Mouse (Mus musculus): Measurements from ENCODE around the gene Galnt2.

Galnt2 gene

DNA sequence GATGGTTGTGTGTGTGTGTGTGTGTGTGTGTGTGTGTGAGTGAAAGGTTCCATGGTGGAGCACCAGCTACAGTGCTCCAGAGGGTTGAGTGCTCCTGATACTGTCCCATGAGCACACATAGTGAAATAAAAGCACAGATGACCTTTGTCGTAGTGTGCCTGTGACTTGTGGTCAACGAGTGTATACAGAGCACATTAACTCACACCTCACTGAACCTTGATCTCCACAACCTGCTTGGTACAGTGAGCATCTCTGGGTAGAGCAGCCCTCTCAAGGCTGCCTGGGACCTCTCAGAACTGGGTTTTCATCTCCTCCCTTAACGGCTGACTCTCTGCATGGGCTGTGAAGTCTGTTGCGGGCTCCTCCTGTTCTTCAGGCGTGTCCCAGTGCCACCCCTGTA lies 60.5 kb downstream of the Galnt2 start:
- no peak for DNase-seq (ENCODE audit: low spot score in 2 of 2)

DNA sequence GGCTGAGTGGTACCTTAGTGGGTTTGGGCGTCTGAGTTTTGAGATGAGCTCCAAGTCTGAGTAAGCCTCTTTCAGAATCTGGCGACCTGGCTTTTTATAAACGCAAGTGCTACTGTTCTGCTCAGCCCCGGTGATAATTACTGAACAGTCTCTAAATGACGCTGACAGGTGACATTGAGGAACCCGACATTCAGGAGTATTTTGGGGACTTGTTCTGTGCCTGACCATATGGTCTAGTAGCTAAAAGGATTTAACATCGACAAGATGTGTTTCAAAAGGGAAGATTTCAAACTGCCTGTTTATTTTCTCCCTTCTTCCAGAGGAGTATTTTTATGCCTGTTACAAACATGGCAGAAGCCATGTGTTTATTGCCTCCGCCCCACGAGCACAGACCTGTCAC lies 61.8 kb downstream of the Galnt2 start:
- no peak for DNase-seq (ENCODE audit: low spot score in 2 of 2)

- no peak for DNase-seq (ENCODE audit: low spot score in 2 of 2)
These were observed 63.2 kb downstream of the Galnt2 start for GRCm38 (mm10) chr8:124294425-124294824.

DNA sequence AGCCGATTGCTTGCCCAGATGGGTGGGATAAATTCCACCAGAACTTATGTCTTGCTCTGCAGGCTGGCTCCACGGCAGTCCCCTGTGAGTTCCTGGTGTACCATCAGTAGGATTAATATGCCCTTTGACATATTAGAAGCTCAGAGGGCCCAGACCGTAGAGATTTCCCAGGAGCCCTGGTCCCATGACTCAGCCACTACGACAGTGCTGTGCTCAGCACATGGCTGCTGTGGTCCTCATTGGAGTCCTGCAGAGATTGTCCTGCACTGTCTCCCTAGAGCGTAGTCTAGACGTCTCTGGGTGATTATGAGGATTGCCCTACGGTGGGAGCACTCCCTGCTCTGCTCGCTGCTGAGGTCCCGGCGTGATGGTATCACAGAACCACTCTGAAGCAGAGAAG lies 63.7 kb downstream of the Galnt2 start:
- no peak for DNase-seq (ENCODE audit: low spot score in 2 of 2)

GRCm38 (mm10) chr8:124295357-124295756 lies 64.2 kb downstream of the Galnt2 start:
- DNase-seq (ENCODE audit: low spot score in 2 of 2), result no peak

DNA sequence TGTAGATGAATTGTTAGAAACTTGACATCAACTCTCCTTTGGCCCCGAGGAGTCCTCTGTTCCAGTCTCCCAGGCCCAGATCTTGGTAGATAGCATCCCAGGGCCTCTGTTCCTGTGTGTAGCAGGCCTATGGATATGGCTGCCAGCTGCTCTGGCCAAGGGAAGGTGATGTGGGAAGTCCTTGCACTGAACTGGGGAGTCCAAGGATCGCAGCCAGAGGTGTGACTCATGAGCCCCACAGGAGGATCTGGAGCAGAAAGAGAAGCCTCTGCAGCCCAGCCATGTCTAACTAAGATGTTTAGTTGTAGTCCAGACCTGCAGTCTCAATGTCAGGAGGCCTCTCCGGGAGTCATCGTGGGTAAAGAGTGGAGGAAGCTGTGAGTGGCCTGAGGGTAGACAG lies 70.3 kb downstream of the Galnt2 start:
- DNase-seq (ENCODE audit: low spot score in 2 of 2), result no peak

- DNase-seq (ENCODE audit: low spot score in 2 of 2), result no peak
These were observed 70.9 kb downstream of the Galnt2 start for GRCm38 (mm10) chr8:124301935-124302555.

GRCm38 (mm10) chr8:124303211-124303902 lies 72.2 kb downstream of the Galnt2 start:
- DNase-seq (ENCODE audit: low spot score in 2 of 2), result no peak

DNA sequence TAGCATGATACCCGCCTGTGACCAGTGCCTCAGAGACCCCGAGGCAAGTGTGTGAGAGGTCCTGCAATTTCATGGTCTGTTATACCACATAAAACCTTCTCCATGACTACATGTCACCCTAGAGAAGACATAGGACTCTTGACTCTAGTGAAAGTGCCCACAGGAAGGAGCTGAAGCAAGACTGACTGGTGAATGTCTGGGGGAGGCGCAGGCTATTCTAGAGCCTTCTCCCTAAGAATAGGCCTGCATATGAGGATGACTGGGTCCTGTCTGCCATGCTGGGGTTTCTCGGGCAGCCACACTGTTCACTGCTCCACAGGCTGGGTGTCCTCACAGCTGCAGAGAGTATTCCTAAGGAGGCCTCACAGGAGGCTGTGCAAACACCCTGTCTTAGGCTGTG lies 73.0 kb downstream of the Galnt2 start:
- DNase-seq (ENCODE audit: low spot score in 2 of 2), result no peak

DNA sequence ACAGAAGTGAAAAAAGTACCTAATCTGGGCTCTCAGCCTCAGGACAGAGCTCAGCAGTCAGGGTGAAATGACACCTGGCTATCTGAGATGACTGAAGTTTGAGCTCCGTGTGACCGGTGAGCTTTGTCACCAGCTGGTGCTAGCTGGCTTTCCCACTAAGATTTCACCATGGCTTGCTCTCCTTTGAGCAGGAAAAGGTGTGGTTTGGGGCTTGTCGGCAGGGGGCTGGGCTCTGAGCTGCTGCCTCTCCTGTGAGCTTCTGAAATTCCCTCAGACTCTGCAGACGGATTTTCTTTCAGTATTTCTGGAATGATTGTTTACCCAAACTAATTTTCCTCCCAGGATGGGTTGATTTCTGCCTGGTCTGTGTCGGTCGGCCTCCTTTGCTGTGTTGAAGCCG lies 75.4 kb downstream of the Galnt2 start:
- no peak for DNase-seq (ENCODE audit: low spot score in 2 of 2)

DNA sequence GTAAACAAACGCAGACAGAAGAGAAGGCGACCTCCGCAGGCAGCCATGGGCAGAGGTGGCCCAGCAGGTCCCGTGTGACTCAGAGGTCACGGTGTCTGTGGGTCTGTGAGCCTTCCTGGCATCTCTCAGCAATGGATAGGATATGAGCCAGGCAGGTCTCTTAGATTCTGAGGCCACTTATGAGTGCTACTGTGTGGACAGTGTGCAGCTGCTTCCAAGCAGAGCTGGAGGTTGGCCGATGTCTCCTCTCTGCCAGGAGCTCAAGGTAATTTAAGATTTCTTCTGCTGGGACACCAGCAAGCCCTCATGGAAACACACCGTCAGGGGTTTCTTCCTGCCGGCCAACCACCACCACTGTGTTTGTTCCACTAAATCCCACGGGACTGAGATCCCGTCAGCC lies 76.5 kb downstream of the Galnt2 start:
- DNase-seq (ENCODE audit: low spot score in 2 of 2), result no peak

DNA sequence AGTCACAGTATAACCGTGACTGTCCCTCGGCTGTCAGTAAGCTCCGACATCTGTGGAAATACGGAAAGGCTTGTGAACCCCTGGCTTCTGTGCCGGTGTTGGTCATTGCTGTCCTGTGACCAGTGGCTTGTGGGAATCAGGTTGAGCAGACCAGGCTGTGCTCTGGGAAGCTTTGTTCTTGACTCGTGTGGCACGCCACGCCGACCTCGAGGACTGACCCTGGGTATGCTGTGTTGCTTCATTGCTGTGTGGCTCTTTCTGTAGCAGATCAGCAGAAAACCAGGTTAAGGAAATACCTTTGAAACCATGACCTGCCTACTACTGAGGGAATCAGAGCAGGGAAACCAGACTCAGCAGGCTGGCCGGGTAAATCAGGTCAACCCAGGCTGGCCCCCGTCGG lies 79.3 kb downstream of the Galnt2 start:
- no peak for DNase-seq (ENCODE audit: low spot score in 2 of 2)

- no peak for DNase-seq (ENCODE audit: low spot score in 2 of 2)
These were observed 79.9 kb downstream of the Galnt2 start for GRCm38 (mm10) chr8:124311111-124311510.

- no peak for DNase-seq (ENCODE audit: low spot score in 2 of 2)
These were observed 80.5 kb downstream of the Galnt2 start for GRCm38 (mm10) chr8:124311723-124312122.

- DNase-seq (ENCODE audit: low spot score in 2 of 2), result no peak
These were observed 81.0 kb downstream of the Galnt2 start for GRCm38 (mm10) chr8:124312228-124312627.

GRCm38 (mm10) chr8:124314803-124315202 lies 83.6 kb downstream of the Galnt2 start:
- DNase-seq (ENCODE audit: low spot score in 2 of 2), result no peak

DNA sequence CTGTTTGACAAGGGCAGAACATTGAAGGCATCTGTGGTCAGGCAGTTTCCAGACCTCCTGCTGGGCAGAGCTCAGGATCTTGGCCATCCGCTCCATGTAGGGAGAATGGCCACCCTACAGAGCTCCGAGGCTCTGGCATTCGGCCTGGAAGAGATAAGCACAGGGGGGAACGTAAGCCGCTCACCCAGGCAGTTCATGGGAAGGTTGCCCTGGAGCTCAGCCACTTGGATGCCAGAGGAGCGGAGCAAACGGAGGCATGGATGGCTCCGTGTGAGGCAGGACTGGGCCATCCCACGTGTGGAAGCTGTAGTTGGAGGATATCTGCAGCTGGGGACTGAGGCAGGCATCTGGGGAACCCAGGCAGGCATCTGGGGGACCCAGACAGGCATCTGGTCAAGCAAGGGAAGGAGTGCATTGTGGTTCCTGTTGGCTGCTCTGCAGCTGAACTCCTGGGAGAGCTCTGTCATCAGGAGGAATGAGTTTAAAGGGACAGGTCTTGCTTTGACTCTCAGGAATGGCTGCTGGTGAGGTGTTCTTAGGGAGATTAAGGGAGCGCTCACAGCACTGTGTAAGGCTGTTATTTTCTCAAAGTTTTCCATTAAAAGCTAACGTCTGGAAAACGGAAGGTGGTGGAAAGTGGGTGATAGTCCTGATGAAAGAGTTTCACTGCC lies 85.4 kb downstream of the Galnt2 start:
- no peak for DNase-seq (ENCODE audit: low spot score in 2 of 2)

DNA sequence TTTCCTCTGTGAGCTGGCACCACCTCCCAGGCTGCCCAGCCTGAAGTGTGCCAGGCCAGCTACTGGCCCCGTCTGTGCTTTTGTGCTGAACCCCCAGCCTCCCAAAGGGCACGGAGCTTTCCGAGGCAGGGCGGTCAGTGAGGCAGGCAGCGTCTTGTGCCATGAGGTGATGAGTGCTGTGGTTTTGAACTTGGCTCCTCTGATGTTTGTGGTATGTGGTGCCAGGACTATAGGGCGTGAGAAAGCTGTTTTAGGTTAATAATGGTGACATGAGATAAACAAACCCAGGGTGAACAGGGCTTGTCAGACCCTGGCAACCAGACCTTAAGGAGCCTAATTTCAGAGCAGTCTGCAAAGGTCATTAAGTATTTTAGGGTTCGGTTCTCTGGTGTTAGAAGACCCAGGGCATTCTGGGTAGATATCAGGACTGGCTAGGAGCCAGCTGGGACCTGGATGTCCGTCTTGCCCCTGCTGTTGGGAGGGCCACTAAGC lies 86.0 kb downstream of the Galnt2 start:
- no peak for DNase-seq (ENCODE audit: low spot score in 2 of 2)

- no peak for DNase-seq (ENCODE audit: low spot score in 2 of 2)
These were observed 86.6 kb downstream of the Galnt2 start for GRCm38 (mm10) chr8:124317821-124318220.

- DNase-seq (ENCODE audit: low spot score in 2 of 2), result no peak
These were observed 87.6 kb downstream of the Galnt2 start for GRCm38 (mm10) chr8:124318612-124319315.

- no peak for DNase-seq (ENCODE audit: low spot score in 2 of 2)
These were observed 88.1 kb downstream of the Galnt2 start for GRCm38 (mm10) chr8:124319316-124319652.

GRCm38 (mm10) chr8:124321227-124321840 lies 90.1 kb downstream of the Galnt2 start:
- DNase-seq (ENCODE audit: low spot score in 2 of 2), result no peak
